Mouse (Mus musculus): Measurements from ENCODE around the gene Anxa4. TPM values are rescaled to one million over a fixed set of nuclear protein-coding genes. Genes with fewer than 3 reads are reported as not detected.

The Anxa4 gene
- polyA plus RNA-seq, 1 experiment from 2014 or later = 6.3 TPM

DNA sequence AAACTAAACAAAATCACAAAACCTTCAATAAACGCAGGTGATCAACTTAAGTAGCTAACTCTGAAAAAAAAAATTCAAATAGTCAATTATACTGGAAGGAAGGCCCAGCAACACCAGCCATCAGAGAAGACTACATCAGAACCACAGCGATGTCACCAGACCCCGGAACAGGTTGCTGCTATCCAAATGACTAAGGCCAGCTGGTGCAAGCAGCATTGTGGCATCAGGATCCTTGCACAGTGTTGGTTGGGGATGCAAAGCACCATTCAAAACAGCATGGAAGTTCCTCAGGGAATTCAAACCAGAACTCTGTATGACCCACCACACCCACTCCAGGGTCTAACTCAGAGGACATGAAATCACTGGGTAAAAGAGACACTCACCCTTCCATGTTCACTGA, 6.8 kb downstream of the Anxa4 start:
- Histone ChIP-seq H3K27me3 (replicated peaks; ENCODE audit: control insufficient read depth, insufficient read depth, low read length) (peaks cover 2% of the 10 kb centered on the region; the same call in 1 of the 2 replicates), H3K4me3 (ENCODE audit: low read length) (no peak overlapping the region), H3K27ac (ENCODE audit: low read depth, low read length) (no peak overlapping the region), H3K36me3 (ENCODE audit: control insufficient read depth, insufficient read depth, low read length) (no peaks in the 10 kb centered on the region), H3K4me1 (ENCODE audit: control insufficient read depth, insufficient read depth, low read depth, low read length) (no peaks in the 10 kb centered on the region), H3K9ac (ENCODE audit: low read depth, low read length) (no peak overlapping the region), H3K9me3 (ENCODE audit: control insufficient read depth, low read length) (no peaks in the 10 kb centered on the region), H3K4me2 (ENCODE audit: low read length) (no peak overlapping the region)
- ATAC-seq = no peak
- 98% methylated on average over 3 of the region's 3 CpGs for WGBS

DNA sequence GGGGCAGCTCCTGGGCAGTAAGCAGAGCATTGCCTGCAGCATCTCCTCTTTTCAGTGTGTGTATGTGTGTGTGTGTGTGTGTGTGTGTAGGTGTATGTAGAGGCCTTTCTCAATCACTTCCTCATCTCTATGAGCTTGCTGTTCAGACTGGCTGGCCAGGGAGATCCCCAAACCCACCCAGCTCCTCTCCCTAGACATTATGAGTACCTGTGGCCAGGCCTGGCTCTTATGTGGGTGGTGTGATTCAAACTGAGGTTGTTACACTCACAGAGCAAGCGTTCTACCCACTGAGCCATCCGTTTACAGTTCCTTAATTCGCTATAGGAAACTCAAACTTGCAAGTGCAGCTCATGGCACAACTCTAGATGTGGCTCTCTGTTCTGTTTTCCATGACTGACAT, 8.6 kb downstream of the Anxa4 start:
- ATAC-seq = no peak
- no peak overlapping the region for H3K4me3 ChIP-seq (ENCODE audit: low read length)
- no peak overlapping the region for H3K4me2 ChIP-seq (ENCODE audit: low read length)
- H3K9ac ChIP-seq (ENCODE audit: low read depth, low read length) = no peak overlapping the region
- no peaks in the 10 kb centered on the region for H3K4me1 ChIP-seq (ENCODE audit: control insufficient read depth, insufficient read depth, low read depth, low read length)
- no peaks in the 10 kb centered on the region for H3K36me3 ChIP-seq (ENCODE audit: control insufficient read depth, insufficient read depth, low read length)
- 83% methylated on average over 3 of the region's 3 CpGs for WGBS
- H3K27ac ChIP-seq (ENCODE audit: low read depth, low read length) = no peak overlapping the region
- no peaks in the 10 kb centered on the region for H3K9me3 ChIP-seq (ENCODE audit: control insufficient read depth, low read length)
- no peaks in the 10 kb centered on the region for H3K27me3 ChIP-seq (replicated peaks; ENCODE audit: control insufficient read depth, insufficient read depth, low read length)

- Histone ChIP-seq H3K9ac (ENCODE audit: low read depth, low read length) (no peak overlapping the region), H3K36me3 (ENCODE audit: control insufficient read depth, insufficient read depth, low read length) (no peaks in the 10 kb centered on the region), H3K27me3 (replicated peaks; ENCODE audit: control insufficient read depth, insufficient read depth, low read length) (no peaks in the 10 kb centered on the region), H3K27ac (ENCODE audit: low read depth, low read length) (no peak overlapping the region), H3K4me3 (ENCODE audit: low read length) (no peak overlapping the region), H3K9me3 (ENCODE audit: control insufficient read depth, low read length) (no peaks in the 10 kb centered on the region), H3K4me2 (ENCODE audit: low read length) (no peak overlapping the region), H3K4me1 (ENCODE audit: control insufficient read depth, insufficient read depth, low read depth, low read length) (no peaks in the 10 kb centered on the region)
- WGBS = 78% methylated on average over 3 of the region's 3 CpGs
- ATAC-seq = no peak
Measured at GRCm38 (mm10) chr6:86782342-86782741, 11.0 kb downstream of the Anxa4 start.

- Histone ChIP-seq H3K9me3 (ENCODE audit: control insufficient read depth, low read length) (no peaks in the 10 kb centered on the region), H3K4me3 (ENCODE audit: low read length) (no peak overlapping the region), H3K27ac (ENCODE audit: low read depth, low read length) (no peak overlapping the region), H3K4me2 (ENCODE audit: low read length) (no peak overlapping the region), H3K27me3 (replicated peaks; ENCODE audit: control insufficient read depth, insufficient read depth, low read length) (no peaks in the 10 kb centered on the region), H3K9ac (ENCODE audit: low read depth, low read length) (no peak overlapping the region), H3K36me3 (ENCODE audit: control insufficient read depth, insufficient read depth, low read length) (no peaks in the 10 kb centered on the region), H3K4me1 (ENCODE audit: control insufficient read depth, insufficient read depth, low read depth, low read length) (no peaks in the 10 kb centered on the region)
- no peak for ATAC-seq
- 40% methylated on average over 2 of the region's 2 CpGs for WGBS
Measured at GRCm38 (mm10) chr6:86781361-86781957, 11.9 kb downstream of the Anxa4 start.

DNA sequence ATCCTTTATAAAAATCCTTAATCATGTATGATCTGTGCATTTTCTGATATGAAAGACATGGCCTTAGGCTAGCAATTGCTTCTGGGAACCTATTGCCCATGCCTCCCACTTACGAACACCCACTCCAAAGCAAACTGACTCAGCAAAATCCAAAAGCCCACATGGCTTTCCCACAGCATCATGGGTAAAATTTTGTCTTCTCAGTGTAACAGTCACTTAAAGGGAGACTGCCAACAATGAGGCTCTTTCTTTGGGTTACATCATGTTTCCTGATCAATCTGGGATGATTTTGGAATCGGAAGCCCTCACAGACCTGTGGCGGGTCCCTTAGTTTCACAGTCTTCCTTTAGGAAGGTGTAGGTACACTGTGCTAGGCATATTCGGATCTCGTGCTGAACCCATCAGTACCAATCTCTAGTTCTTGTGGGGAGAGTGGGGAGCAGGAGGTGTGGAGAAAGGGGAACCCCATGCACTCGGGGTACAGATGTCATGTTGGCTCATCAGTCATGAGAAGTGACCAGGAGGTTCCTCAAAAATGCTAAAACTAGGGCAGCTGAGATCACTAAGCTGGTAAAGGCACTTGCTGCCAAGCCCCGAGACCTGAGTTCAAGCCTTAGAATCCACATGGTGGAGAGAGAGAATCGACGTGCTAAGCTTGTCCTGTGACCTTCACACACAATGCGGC, 14.3 kb downstream of the Anxa4 start:
- WGBS = 89% methylated on average over 10 of the region's 10 CpGs
- H3K27ac ChIP-seq (ENCODE audit: low read depth, low read length) = no peak overlapping the region
- no peaks in the 10 kb centered on the region for H3K36me3 ChIP-seq (ENCODE audit: control insufficient read depth, insufficient read depth, low read length)
- no peak for ATAC-seq
- H3K9me3 ChIP-seq (ENCODE audit: control insufficient read depth, low read length) = no peaks in the 10 kb centered on the region
- no peaks in the 10 kb centered on the region for H3K27me3 ChIP-seq (replicated peaks; ENCODE audit: control insufficient read depth, insufficient read depth, low read length)
- H3K4me3 ChIP-seq (ENCODE audit: low read length) = no peak overlapping the region
- H3K4me1 ChIP-seq (ENCODE audit: control insufficient read depth, insufficient read depth, low read depth, low read length) = no peaks in the 10 kb centered on the region
- no peak overlapping the region for H3K4me2 ChIP-seq (ENCODE audit: low read length)
- no peak overlapping the region for H3K9ac ChIP-seq (ENCODE audit: low read depth, low read length)

- Histone ChIP-seq H3K9ac (ENCODE audit: low read depth, low read length) (no peak overlapping the region), H3K4me2 (ENCODE audit: low read length) (no peak overlapping the region), H3K4me3 (ENCODE audit: low read length) (no peak overlapping the region), H3K36me3 (ENCODE audit: control insufficient read depth, insufficient read depth, low read length) (no peaks in the 10 kb centered on the region), H3K27ac (ENCODE audit: low read depth, low read length) (no peak overlapping the region), H3K4me1 (ENCODE audit: control insufficient read depth, insufficient read depth, low read depth, low read length) (no peaks in the 10 kb centered on the region), H3K9me3 (ENCODE audit: control insufficient read depth, low read length) (no peaks in the 10 kb centered on the region), H3K27me3 (replicated peaks; ENCODE audit: control insufficient read depth, insufficient read depth, low read length) (no peaks in the 10 kb centered on the region)
- no peak for ATAC-seq
- WGBS = 75% methylated on average over 3 of the region's 3 CpGs
Measured at GRCm38 (mm10) chr6:86777181-86777580, 16.2 kb downstream of the Anxa4 start.

GRCm38 (mm10) chr6:86776706-86777071, 16.7 kb downstream of the Anxa4 start:
- H3K9ac ChIP-seq (ENCODE audit: low read depth, low read length) = no peak overlapping the region
- no peaks in the 10 kb centered on the region for H3K36me3 ChIP-seq (ENCODE audit: control insufficient read depth, insufficient read depth, low read length)
- H3K9me3 ChIP-seq (ENCODE audit: control insufficient read depth, low read length) = no peaks in the 10 kb centered on the region
- no peak overlapping the region for H3K4me3 ChIP-seq (ENCODE audit: low read length)
- no peaks in the 10 kb centered on the region for H3K27me3 ChIP-seq (replicated peaks; ENCODE audit: control insufficient read depth, insufficient read depth, low read length)
- H3K27ac ChIP-seq (ENCODE audit: low read depth, low read length) = no peak overlapping the region
- 58% methylated on average over 4 of the region's 4 CpGs for WGBS
- no peak for ATAC-seq
- no peaks in the 10 kb centered on the region for H3K4me1 ChIP-seq (ENCODE audit: control insufficient read depth, insufficient read depth, low read depth, low read length)
- no peak overlapping the region for H3K4me2 ChIP-seq (ENCODE audit: low read length)

DNA sequence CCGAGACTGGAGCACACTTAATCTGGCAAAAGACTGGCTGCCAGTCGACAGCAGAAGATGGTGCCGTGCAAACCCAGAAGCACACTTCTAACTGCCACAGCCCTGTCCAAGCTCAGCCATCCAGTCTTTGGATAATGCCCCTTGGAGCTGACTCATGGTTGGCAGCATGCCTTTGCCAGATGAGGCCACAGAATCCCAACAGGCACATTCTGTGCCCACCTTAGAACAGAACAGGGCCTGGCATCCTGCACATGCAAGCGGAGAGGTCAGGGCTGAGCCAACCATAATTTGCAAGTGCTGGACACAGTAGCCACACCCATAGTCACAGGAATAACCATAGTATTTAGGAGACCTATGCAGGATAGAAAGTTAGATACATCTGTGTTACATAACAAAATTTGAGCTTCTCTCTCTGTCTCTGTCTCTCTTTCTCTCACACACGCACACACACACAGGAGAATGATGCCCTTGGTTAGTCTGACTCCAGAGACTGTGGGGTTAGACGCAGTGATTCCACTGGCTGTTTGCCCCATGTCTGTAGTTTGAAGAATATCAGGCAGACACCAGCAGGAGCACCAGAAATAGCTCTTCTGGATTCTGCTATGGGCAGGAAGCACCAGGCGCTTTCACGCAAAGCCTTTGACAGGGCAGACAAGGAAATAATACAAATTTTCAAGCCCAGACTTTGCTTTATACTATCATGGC, 17.2 kb downstream of the Anxa4 start:
- Histone ChIP-seq H3K4me3 (ENCODE audit: low read length) (no peak overlapping the region), H3K27me3 (replicated peaks; ENCODE audit: control insufficient read depth, insufficient read depth, low read length) (no peaks in the 10 kb centered on the region), H3K9me3 (ENCODE audit: control insufficient read depth, low read length) (no peaks in the 10 kb centered on the region), H3K4me2 (ENCODE audit: low read length) (no peak overlapping the region), H3K9ac (ENCODE audit: low read depth, low read length) (no peak overlapping the region), H3K27ac (ENCODE audit: low read depth, low read length) (no peak overlapping the region), H3K4me1 (ENCODE audit: control insufficient read depth, insufficient read depth, low read depth, low read length) (no peaks in the 10 kb centered on the region), H3K36me3 (ENCODE audit: control insufficient read depth, insufficient read depth, low read length) (no peaks in the 10 kb centered on the region)
- no peak for ATAC-seq
- 85% methylated on average over 8 of the region's 8 CpGs for WGBS

- Histone ChIP-seq H3K4me2 (ENCODE audit: low read length) (no peak overlapping the region), H3K27ac (ENCODE audit: low read depth, low read length) (no peak overlapping the region), H3K9me3 (ENCODE audit: control insufficient read depth, low read length) (no peaks in the 10 kb centered on the region), H3K9ac (ENCODE audit: low read depth, low read length) (no peak overlapping the region), H3K4me1 (ENCODE audit: control insufficient read depth, insufficient read depth, low read depth, low read length) (no peaks in the 10 kb centered on the region), H3K36me3 (ENCODE audit: control insufficient read depth, insufficient read depth, low read length) (no peaks in the 10 kb centered on the region), H3K27me3 (replicated peaks; ENCODE audit: control insufficient read depth, insufficient read depth, low read length) (no peaks in the 10 kb centered on the region), H3K4me3 (ENCODE audit: low read length) (no peak overlapping the region)
- no peak for ATAC-seq
- WGBS = 89% methylated on average over 6 of the region's 6 CpGs
Measured at GRCm38 (mm10) chr6:86774937-86775336, 18.4 kb downstream of the Anxa4 start.

All from hindbrain, embryonic 16.5 days (tissue).